Mouse (Mus musculus): ENCODE data around the gene Rhox3f. TPM values are rescaled to one million over a fixed set of nuclear protein-coding genes. Genes with fewer than 3 reads are reported as not detected.

Rhox3f gene
- not detected for polyA plus RNA-seq (2017; shearing (Covaris generic))

DNA sequence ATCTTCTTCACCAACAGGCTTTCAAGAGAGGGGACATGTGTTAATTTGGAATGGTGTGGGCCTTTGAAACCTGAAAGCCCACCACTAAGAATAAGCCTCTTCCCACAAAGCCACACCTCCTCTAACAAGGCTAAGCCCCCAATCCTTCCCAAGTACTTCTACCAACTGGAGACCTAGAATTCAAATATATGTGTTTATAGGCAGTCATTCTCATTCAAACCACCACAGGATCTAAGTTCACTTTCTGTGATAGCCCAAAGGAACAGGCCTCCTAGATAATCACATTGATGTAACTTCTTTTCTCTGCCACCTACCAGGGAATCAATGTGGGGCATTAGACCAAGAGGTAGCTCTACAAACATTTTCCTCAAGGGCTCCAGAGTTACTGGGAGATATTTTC, at the start of gene Rhox3f:
TSS of gene Rhox3f (plus strand) at position 301 of the 400 bp plus-strand sequence.

DNA sequence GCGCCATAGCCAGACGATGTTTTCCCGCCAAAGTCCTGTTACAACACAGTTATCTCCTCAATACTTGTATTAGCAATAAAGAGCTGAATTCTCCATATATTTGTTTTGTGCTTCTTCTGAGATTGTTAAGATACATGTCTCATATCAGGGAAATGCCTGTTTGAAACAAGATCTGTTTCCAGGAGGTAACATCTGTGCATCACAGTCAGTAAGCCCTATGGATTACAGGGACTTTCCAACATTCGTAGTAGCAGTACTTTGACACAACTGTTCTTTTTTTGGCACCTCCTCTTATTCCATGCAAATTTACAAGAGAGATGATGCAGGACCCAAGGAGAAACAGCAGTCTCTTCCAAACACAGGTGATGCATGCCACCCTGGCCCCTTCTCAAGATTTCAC, 39.1 kb upstream of the Rhox3f start, which contains the start of gene Rhox3e:
TSS of gene Rhox3e (plus strand) at position 301 of the 400 bp plus-strand sequence.

DNA sequence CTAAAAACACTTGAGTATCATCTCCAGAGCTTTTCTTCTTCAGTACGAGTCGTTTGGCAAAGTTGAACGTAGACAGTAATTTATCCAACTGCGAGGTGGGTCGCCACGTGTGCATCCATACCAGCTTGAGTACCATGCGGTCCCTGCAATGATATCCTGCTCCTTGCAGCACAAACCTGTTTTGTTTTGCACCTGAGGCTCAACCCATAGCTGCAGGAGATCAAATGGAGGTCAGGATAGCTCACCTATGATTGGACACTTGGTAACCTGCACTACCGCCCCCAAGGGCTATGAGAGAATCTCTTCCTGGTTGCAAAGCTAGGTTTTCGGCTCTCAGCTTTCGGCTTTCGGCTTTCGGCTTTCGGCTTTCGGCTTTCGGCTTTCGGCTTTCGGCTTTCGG, 23.7 kb upstream of the Rhox3f start, which contains the start of gene Rhox4e:
TSS of gene Rhox4e (plus strand) at position 301 of the 400 bp plus-strand sequence.

DNA sequence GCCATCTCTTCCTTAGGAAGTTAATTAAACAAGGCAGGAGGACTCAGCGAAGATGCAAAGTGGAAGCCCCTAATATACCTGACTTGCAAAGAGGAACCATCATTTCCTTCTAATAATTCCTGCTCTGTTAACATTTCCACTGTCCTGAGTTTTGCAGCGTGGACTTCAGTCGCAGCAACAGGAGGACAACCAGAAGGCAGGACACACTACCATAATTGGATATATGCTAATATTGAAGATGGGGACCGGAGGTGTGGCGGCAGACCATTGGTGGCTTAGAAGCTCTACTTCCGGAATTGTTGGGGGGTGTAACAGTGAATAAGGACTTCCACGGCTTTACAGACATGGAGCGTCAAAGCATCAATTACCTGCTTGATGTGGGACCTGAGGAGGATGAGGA, 9.7 kb upstream of the Rhox3f start, which contains the start of gene Rhox2f:
TSS of gene Rhox2f (plus strand) at position 301 of the 400 bp plus-strand sequence.

DNA sequence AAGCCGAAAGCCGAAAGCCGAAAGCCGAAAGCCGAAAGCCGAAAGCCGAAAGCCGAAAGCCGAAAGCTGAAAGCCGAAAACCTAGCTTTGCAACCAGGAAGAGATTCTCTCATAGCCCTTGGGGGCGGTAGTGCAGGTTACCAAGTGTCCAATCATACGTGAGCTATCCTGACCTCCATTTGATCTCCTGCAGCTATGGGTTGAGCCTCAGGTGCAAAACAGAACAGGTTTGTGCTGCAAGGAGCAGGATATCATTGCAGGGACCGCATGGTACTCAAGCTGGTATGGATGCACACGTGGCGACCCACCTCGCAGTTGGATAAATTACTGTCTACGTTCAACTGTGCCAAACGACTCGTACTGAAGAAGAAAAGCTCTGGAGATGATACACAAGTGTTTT, 26.8 kb downstream of the Rhox3f start, which contains the start of gene Rhox4f:
TSS of gene Rhox4f (minus strand) at position 101 of the 400 bp plus-strand sequence.

DNA sequence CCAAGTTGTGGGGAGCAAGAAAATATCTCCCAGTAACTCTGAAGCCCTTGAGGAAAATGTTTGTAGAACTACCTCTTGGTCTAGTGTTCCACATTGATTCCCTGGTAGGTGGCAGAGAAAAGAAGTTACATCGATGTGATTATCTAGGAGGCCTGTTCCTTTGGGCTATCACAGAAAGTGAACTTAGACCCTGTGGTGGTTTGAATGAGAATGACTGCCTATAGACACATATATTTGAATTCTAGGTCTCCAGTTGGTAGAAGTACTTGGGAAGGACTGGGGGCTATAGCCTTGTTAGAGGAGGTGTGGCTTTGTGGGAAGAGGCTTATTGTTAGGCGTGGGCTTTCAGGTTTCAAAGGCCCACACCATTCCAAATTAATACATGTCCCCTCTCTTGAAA, 47.7 kb downstream of the Rhox3f start, which contains the start of gene Rhox3g:
TSS of gene Rhox3g (minus strand) at position 101 of the 400 bp plus-strand sequence.

Other genes with a start within 250 kb of the Rhox3f start
- gene Rhox3a2, start 201.0 kb upstream of the Rhox3f start, polyA plus RNA-seq (2017; shearing (Covaris generic)) = not detected
- gene Rhox4a2, start 190.1 kb upstream of the Rhox3f start, polyA plus RNA-seq (2017; shearing (Covaris generic)) = under 1 TPM in 1 of 2 experiments, not detected in 1; 0.61 TPM
- gene Rhox2b, start 168.9 kb upstream of the Rhox3f start, polyA plus RNA-seq (2017; shearing (Covaris generic)) = not detected
- under 1 TPM in 1 of 2 experiments, not detected in 1; 0.55 TPM for gene Rhox4b, start 148.5 kb upstream of the Rhox3f start, polyA plus RNA-seq (2017; shearing (Covaris generic))
- not detected for gene Rhox2c, start 127.3 kb upstream of the Rhox3f start, polyA plus RNA-seq (2017; shearing (Covaris generic))
- gene Rhox3c, start 122.4 kb upstream of the Rhox3f start, polyA plus RNA-seq (2017; shearing (Covaris generic)) = not detected
- gene Rhox4c, start 100.7 kb upstream of the Rhox3f start, polyA plus RNA-seq (2017; shearing (Covaris generic)) = not detected
- not detected for gene Rhox2d, start 87.6 kb upstream of the Rhox3f start, polyA plus RNA-seq (2017; shearing (Covaris generic))
- under 1 TPM in 1 of 2 experiments, not detected in 1; 0.25 TPM for gene Rhox4d, start 66.6 kb upstream of the Rhox3f start, polyA plus RNA-seq (2017; shearing (Covaris generic))
- gene Rhox2e, start 50.5 kb upstream of the Rhox3f start, polyA plus RNA-seq (2017; shearing (Covaris generic)) = not detected
- gene Rhox3e, start 39.0 kb upstream of the Rhox3f start, polyA plus RNA-seq (2017; shearing (Covaris generic)) = not detected
- gene Rhox4e, start 23.6 kb upstream of the Rhox3f start, polyA plus RNA-seq (2017; shearing (Covaris generic)) = under 1 TPM in 1 of 2 experiments, not detected in 1; 0.57 TPM
- gene Rhox2f, start 9.6 kb upstream of the Rhox3f start, polyA plus RNA-seq (2017; shearing (Covaris generic)) = not detected
- not detected for gene Rhox4f, start 26.7 kb downstream of the Rhox3f start, polyA plus RNA-seq (2017; shearing (Covaris generic))
- not detected for gene Rhox3g, start 47.6 kb downstream of the Rhox3f start, polyA plus RNA-seq (2017; shearing (Covaris generic))
- gene Rhox2g, start 62.5 kb downstream of the Rhox3f start, polyA plus RNA-seq (2017; shearing (Covaris generic)) = not detected
- under 1 TPM in 1 of 2 experiments, not detected in 1; 0.31 TPM for gene Rhox4g, start 70.3 kb downstream of the Rhox3f start, polyA plus RNA-seq (2017; shearing (Covaris generic))
- gene Rhox3h, start 87.8 kb downstream of the Rhox3f start, polyA plus RNA-seq (2017; shearing (Covaris generic)) = not detected
- gene Rhox2h, start 92.3 kb downstream of the Rhox3f start, polyA plus RNA-seq (2017; shearing (Covaris generic)) = not detected
- gene Rhox5, start 223.8 kb downstream of the Rhox3f start, polyA plus RNA-seq (2017; shearing (Covaris generic)) = not detected
- not detected for gene Rhox6, start 245.9 kb downstream of the Rhox3f start, polyA plus RNA-seq (2017; shearing (Covaris generic))